Mouse (Mus musculus): ENCODE data around the gene Idh1.
"Not testable (repeated sequence)": the region's sequence is repeated elsewhere in the genome, so short reads cannot be mapped to it uniquely, and the experiment has no call there.

GRCm38 (mm10) chr1:65229768-65230167 lies 43.5 kb upstream of the Idh1 start:
- not testable (repeated sequence) for TF ChIP-seq CTCF (conservative IDR thresholded peaks at IDR 0.05; ENCODE audit: insufficient read depth, insufficient read length, low read depth, low read length); POLR2A (IDR thresholded peaks at IDR 0.05; ENCODE audit: low read depth, low read length)

All from kidney, adult 2 months (tissue).